Mouse (Mus musculus) monocyte, adult 2 months (primary cell): ENCODE measurements around the gene Rab3d.
A peak's percentile ranks its signal among the peaks of the same experiment; 100 is the strongest.
"Not testable (repeated sequence)": the region's sequence is repeated elsewhere in the genome, so short reads cannot be mapped to it uniquely, and the experiment has no call there.

Source experiments
- DNase-seq, 2 experiments: peaks; one replicate each; pipeline ENCODE4 v3.0.0; 2022; ENCODE audit warnings: low spot score in 2 of 2, low read depth in 1 of 2

The Rab3d gene

DNA sequence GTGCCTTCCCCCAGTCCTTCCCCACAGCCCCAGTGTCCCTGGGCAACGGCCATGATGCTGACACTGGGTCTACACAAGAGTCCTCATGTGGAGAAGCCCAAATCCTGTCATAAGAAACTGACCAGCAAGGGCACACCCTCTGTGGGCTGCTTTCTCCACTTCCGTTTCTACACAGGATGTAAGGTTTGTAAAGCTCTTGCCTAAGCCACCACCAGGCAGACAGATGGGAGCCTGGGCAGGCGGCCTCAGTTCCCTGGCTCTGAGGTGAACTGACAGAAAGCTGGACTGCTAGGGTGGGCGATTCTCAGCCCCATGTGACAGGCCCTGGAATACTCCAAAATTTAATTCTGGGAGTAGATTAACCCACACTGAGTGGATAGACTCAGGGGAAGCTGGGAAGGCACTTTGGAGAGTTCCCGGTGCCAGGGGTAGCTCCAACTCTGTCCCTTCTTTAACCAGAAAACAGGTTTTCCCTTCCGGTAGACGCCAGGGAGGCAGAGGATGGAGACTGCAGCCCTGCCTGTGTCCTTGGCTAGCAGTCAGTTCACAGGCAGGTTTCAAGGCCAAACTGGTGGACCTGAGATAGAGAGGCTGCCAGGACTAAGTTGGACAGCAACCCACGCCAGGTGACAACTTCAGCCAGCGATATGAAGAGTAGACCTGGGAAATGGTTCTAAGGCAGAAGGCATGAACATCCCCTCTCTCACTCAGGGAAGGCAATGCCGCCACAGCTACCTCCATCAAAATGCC is 8.3 kb downstream of the Rab3d start:
- no peak for DNase-seq

DNA sequence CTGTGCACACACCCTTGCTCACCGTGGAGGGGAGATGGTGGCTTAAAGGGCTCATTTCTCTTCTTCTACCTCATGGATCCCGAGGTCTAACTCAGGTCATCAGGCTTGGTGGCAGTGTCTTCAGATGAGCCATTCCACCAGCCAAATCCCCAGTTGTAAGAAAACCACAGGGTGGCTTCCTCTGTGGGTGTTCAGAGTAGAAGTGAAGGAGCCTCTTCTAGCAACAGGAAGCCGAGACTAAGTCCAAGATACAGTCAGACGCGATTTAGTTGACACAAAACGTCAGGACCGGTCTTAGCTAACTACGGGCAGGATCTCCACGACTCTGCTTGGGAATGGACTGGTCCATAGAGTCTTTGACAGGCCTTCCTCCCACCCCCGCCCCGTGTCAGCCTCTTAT is 9.8 kb downstream of the Rab3d start:
- DNase-seq: no peak

DNA sequence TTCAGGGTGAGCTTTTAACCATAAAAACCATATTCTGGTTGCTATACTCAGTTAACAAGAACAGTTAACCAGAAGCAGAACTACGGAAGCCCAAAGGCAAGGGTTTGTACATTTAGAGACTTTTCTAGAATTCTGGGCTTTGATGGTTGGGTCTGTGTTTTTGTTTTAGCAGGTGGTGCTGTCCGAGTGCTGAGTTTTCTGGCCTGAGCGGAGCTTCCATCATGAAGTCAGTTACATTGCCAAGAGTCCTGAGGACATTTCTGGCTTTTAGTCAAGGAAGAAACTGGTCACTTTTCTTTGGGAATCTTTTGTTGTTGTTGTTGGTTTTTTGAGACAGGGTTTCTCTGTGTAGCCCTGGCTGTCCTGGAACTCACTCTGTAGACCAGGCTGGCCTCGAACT is 14.0 kb downstream of the Rab3d start:
- DNase-seq: no peak

DNA sequence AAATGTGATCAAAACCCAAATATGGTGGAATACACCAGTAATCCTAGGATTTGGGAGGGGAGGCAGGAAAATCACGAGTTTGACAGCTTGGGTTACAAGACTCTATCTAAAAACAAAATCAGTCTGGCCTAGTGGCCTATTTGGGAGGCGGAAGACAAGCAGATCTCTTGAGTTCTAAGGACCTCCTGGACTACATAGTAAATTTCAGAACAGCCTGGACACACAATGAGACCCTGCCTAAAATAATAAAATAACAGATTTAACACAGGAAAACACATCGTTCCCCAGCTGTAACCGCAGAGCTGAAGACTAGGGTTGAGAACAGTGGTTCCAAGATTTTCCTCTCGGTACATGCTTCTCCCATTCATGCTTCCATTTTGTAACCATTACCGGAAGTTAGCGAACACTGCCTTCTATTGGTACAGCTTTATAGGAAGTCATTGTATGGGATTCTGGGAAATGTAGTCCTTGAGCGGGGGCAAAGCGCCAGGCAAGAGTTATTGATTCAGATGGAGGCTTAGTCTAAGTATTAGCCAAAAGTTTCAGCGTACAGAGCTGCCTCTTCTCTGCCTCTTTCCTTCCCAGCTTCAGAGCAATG is 16.7 kb downstream of the Rab3d start:
- DNase-seq: peak in 1 of 2 experiments; percentile 11

DNA sequence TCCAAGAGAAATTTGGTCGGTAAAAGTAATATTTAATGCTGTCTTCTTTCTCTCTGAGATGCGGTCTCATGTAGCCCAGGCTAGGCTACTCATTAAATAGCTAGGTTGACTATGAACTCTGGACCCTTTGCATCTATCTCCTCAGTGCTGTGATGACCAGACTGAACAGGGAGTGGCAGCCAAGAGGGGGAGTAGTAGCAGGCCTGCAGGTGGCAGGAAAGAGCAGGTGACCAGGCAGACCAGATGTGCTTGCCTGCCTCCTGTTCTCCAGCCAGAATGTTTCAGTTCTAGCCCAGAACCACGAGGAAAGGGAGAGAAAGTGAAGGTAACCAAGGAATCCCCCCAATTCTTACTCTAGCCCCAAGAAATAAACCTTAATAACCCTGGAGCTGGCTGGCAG is 28.8 kb downstream of the Rab3d start:
- DNase-seq: no peak

DNA sequence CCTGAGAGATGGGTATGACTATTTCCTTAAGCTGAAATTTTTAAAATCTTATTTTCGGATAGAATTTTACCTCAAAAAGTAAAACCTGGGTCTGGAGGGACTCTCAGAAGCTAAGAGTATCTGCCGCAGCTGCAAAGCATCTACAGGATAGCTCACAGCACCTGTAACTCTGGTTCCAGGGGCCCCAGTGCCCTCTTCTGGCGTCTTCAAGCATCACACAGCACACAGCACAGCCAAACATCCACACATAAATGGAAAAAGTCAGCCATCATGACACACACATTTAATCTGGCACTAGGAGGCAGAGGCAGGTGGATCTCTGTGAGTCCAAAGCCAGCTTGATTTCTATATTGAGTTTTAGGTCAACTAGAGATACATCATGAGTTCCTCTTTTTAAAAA is 41.4 kb downstream of the Rab3d start:
- DNase-seq: no peak

DNA sequence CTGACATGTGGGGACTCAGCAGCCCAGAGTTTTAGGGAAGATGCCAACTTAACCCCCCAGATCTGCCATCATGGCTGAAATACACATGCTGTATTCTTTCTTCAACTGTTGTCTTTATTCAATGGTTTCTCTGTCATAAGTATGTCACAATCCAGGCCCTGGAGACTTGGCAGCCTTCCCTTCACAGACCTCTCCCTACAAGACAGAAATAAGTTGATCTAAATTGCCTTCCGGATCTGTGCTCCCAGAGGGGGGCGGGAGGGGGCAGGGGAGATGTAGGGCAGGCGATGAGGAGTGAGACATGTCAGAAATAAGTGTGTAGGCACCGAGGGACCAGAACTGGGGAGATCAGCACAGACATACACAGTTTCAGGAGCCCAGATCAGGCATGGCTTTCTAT is 45.8 kb downstream of the Rab3d start:
- no peak for DNase-seq

DNA sequence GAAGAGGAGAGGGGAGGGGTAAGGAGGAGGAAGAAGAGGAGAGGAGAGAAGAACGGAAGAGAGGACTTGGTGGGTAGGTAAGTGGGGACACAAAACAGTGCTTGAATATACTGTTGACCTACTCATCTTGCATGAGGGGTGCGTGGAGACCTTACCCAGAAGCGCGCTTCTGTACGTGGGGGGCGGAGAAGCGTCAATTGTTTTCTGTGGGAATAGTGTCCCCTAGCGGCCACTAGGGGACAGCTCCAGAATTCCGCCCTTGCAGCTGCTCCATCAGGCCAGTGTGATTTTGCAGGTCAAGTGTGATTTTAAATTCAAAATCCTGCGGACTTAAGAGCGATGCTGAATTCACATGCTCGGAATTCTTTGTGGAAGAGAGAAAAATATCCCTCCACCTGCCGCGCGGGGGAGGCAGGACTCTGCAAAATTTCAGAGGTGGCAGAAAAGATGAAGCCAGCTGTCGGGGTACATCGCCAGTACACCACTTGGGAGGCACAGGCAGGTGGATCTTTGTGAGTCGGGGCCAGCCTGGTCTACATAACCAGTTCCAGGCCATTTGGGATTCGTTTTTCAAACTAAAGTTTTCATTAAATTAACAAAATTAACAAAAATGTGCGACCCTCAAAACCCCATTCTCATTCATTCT is 47.0 kb downstream of the Rab3d start:
- DNase-seq: no peak

DNA sequence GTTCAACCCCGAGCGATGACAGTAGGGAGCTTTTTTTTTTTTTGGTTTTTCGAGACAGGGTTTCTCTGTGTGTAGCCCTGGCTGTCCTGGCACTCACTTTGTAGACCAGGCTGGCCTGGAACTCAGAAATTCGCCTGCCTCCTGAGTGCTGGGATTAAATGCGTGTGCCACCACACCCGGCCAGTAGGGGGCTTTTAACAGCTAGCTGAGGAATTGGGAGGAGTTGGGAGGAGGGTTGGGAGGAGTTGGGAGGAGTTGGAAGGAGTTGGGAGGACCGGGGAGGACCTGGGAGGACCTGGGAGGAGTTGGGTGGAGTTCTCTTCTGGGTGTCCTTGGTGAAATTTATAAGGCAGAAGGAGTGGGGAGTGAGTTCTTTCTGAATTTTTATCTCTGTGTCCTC is 48.7 kb downstream of the Rab3d start:
- DNase-seq: not testable (repeated sequence)

DNA sequence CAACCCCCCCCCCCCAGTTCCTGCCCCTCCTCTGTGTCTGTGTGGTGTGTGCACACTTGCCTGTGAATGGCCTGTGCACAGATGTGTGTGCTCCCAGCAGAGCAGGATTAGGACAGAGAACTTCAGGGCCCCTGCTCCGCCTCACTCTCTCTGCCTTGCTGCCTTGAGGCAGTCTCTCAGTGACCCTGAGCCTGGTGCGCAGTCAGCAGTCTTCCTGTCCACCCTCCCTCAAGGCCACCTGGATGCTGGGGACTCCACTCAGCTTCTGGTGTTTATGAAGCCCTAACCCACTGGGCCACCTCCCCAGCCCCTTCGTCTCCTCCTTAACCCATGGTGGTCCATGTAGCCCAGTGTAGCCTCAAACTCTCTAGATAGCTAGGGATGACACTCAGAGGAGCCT is 50.3 kb downstream of the Rab3d start:
- DNase-seq: no peak

DNA sequence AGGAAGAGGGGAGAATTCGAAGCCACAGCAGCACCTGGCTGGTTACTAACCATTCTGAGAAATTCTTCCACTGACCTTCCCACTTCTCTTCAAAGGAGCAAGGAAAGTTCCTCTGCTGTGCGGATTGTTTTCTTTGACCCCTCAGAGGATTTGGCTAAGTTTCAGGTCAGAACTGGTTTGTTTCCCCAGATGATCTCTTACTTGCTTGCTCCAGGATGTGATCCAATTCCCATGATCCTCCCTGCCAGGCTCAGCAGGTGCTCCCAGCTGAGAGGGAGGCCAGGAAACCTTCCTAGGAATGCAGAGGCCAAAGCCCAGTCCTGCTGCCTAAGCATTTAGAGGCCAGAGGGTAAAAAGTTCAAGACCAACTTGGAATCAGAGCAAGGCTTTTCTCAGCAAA is 51.4 kb downstream of the Rab3d start:
- no peak for DNase-seq

DNA sequence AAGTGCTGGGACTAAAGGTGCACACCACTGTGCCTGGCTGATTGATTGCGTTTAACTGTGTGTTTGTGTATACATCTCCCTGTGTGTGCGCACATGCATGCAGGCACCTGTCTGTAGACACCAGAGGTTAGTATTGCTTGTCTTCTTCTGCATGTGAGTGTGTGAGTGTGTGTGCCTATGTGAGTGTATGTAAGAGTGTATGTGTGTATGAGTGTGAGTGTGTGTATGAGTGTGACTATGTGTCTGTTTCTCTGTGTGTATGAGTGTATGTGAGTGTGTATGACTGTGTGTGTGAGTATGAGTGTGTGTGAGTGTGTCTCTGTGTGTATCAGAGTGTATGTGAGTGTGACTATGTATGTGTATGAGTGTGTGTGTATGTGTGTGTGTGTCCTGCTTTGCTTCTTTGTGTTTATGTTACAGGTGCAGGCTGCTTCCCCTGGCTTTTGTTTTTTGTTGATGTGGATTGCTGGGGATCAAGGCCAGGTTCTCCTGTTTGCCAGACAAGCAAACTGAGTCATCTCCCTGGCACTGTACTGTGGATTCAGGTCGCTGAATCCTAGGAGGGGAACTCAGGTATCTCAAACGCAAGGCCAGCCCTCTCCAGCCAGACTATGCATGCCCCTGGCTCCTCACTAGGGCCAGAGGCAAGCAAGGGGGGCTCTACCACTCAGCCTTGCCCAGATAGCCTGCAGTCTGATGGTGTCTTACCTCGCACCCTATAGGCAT is 52.2 kb downstream of the Rab3d start:
- no peak for DNase-seq

DNA sequence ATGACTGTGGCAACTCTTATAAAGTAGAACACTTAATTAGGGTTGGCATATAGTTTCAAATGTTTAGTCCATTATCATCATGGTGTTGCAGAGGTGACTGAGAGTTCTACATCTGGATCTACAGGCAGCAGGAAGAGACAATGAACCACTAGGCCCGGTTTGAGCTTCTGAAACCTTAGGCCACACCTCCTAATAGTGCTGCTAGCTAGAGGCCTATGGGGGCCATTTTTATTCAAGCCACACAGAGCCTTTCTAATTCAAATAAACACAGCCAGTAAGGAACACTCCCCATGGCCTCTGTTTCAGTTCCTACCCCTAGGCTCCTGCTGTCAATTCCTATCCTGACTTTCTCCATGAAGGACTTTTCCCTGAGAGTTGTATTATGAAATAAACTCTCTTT is 55.8 kb downstream of the Rab3d start:
- DNase-seq: no peak

DNA sequence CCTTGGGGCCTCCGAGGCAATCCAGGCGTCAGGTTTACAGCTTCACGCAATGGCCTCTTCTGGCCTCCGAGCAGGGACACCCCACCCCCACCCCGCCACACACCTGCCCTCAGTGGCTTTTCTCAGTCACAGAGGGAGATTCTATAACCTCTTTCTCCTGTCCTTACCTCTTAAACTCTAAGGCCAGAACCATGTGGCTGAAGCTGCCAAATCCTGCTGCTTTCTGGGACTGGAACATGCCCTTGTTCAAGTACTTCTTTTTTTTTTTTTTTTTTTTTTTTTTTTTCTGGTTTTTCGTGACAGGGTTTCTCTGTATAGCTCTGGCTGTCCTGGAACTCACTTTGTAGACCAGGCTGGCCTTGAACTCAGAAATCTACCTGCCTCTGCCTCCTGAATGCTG is 57.6 kb downstream of the Rab3d start:
- DNase-seq: not testable (repeated sequence)

DNA sequence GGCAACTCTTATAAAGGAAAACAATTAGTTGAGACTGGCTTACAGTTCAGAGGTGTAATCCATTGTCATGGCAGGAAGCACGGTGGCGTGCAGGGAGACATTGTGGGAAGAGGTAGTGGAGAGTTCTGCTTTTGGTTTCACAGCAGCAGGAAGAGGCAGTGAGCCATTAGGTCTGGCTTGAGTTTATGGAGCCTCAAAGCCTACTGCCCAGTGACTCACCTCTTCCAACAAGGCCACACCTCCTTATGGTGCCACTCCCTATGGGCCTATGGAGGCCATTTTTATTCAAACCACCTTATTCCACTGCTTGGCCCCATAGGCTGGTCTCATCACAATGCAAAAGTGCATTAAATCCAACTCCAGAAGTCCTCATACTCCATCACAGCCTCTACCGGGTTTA is 58.4 kb downstream of the Rab3d start:
- no peak for DNase-seq

DNA sequence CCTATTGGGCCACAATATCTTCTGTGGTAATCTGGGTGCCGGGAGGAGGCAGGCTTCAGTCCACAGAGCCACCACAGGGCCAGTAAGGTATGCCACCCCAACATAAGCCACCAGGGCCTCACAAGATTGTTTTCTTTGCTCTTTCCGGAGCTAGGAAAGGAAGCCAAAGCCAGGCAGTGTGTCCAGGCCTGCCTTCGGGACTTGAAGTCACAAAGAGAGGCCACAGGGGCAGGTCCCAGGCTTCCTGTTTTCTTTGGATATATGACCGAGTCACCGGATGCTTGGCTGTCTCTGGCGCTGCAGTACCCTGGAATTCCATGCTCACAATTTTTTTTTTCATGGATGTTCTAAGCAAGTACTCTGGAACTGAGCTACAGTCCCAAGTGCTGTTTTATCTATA is 59.9 kb downstream of the Rab3d start:
- DNase-seq: no peak

DNA sequence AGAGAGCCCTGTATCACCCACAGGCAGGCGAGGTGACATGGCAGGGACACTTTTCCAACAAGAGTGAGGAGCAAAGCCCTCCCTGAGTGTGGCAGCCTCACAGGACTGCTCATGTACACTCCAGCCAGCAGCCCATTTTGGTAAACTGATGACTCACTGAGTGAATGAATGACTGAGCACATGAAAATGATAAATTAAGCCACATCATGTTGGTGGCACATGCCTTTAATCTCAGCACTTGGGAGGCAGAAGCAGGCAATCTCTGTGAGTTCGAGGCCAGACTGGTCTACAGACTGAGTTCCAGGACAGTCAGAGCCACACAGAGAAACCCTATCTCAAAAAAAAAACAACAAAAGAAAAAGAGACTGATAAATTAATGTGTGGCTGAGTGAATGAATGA is 60.5 kb downstream of the Rab3d start:
- no peak for DNase-seq
